Mouse (Mus musculus) embryonic facial prominence, embryonic 11.5 days (tissue): ENCODE results near the gene Tmem265. TPM values are rescaled to one million over a fixed set of nuclear protein-coding genes. Genes with fewer than 3 reads are reported as not detected.

ENCODE experiments used
- polyA plus RNA-seq: library from polyadenylated mRNA; unstranded; fragments of >200 nt; fragmentation: Nextera tagmentation; extraction: Ambion mirVana; gene quantifications from 2 replicates; pipeline ENCODE4 v1.2.1, GENCODE M21; 2014

The Tmem265 gene
- polyA plus RNA-seq, 1 experiment from 2014 or later: 4.8 TPM

Other genes starting within 250 kb of the Tmem265 start
- 6.1 and 6.4 TPM in 2 replicates for gene Zfp768, start 215.8 kb upstream of the Tmem265 start, polyA plus RNA-seq
- 5.6 and 7.8 TPM in 2 replicates for gene Zfp747, start 185.3 kb upstream of the Tmem265 start, polyA plus RNA-seq
- gene 9130019O22Rik, start 174.2 kb upstream of the Tmem265 start, polyA plus RNA-seq: 6.7 and 7.1 TPM in 2 replicates
- 6.1 TPM in 2 replicates for gene E430018J23Rik, start 167.8 kb upstream of the Tmem265 start, polyA plus RNA-seq
- gene Zfp764, start 154.6 kb upstream of the Tmem265 start, polyA plus RNA-seq: 7.9 and 8.2 TPM in 2 replicates
- gene Zfp688, start 139.3 kb upstream of the Tmem265 start, polyA plus RNA-seq: 27.3 and 29.8 TPM in 2 replicates
- gene Zfp689, start 112.2 kb upstream of the Tmem265 start, polyA plus RNA-seq: 11.7 and 12.4 TPM in 2 replicates
- gene Prr14, start 101.8 kb upstream of the Tmem265 start, polyA plus RNA-seq: 54.8 and 58.5 TPM in 2 replicates
- 8.9 and 10.2 TPM in 2 replicates for gene Fbrs, start 82.2 kb upstream of the Tmem265 start, polyA plus RNA-seq
- gene Srcap, start 49.4 kb upstream of the Tmem265 start, polyA plus RNA-seq: 41.9 and 47.5 TPM in 2 replicates
- gene Gm42715, start 41.8 kb upstream of the Tmem265 start, polyA plus RNA-seq: 16.1 and 16.3 TPM in 2 replicates
- gene Phkg2, start 11.9 kb downstream of the Tmem265 start, polyA plus RNA-seq: 42.9 and 45.8 TPM in 2 replicates
- 13.6 and 14.1 TPM in 2 replicates for gene Ccdc189, start 27.2 kb downstream of the Tmem265 start, polyA plus RNA-seq
- gene Rnf40, start 27.4 kb downstream of the Tmem265 start, polyA plus RNA-seq: 31.7 and 31.8 TPM in 2 replicates
- 27.3 and 27.5 TPM in 2 replicates for gene Zfp629, start 54.4 kb downstream of the Tmem265 start, polyA plus RNA-seq
- 84.9 and 86.6 TPM in 2 replicates for gene Bcl7c, start 147.5 kb downstream of the Tmem265 start, polyA plus RNA-seq
- 17.5 and 19.0 TPM in 2 replicates for gene Ctf1, start 151.3 kb downstream of the Tmem265 start, polyA plus RNA-seq
- gene Ctf2, start 170.8 kb downstream of the Tmem265 start, polyA plus RNA-seq: 0.15 and 0.59 TPM in 2 replicates
- 9.4 and 9.5 TPM in 2 replicates for gene Fbxl19, start 183.2 kb downstream of the Tmem265 start, polyA plus RNA-seq
- gene Orai3, start 208.4 kb downstream of the Tmem265 start, polyA plus RNA-seq: 8.6 and 8.7 TPM in 2 replicates
- gene Setd1a, start 215.3 kb downstream of the Tmem265 start, polyA plus RNA-seq: 21.7 and 22.0 TPM in 2 replicates
- not detected in 2 replicates for gene Gm49388, start 224.2 kb downstream of the Tmem265 start, polyA plus RNA-seq
- 8.2 and 8.3 TPM in 2 replicates for gene Hsd3b7, start 239.2 kb downstream of the Tmem265 start, polyA plus RNA-seq